Mouse (Mus musculus) heart, postnatal 36 days (tissue): ENCODE data around the gene Tsku. TPM values are rescaled to one million over a fixed set of nuclear protein-coding genes. Genes with fewer than 3 reads are reported as not detected.

Source experiments
- total RNA-seq, 2 experiments: library from RNA; stranded (reverse); gene quantifications; 2 replicates each; pipeline ENCODE4 v1.2.3; 2021

Gene Tsku
- total RNA-seq, 2 experiments from 2014 or later, result 2.8 to 3.2 TPM

Other genes starting within 250 kb of the Tsku start
- 1 to 10 TPM; 5.3 to 5.8 TPM for gene Myo7a, start 241.8 kb downstream of the Tsku start, total RNA-seq
- gene Omp, start 215.8 kb downstream of the Tsku start, total RNA-seq, result under 1 TPM in 1 of 2 experiments, not detected in 1; 0.11 TPM
- gene Capn5, start 183.1 kb downstream of the Tsku start, total RNA-seq, result 1 to 10 TPM; 2.4 to 2.6 TPM
- not detected for gene B3gnt6, start 161.8 kb downstream of the Tsku start, total RNA-seq
- 10 to 100 TPM; 12.8 to 13.5 TPM for gene Acer3, start 40.1 kb downstream of the Tsku start, total RNA-seq
- gene Gucy2d, start 79.1 kb upstream of the Tsku start, total RNA-seq, result under 1 TPM in 1 of 2 experiments, not detected in 1; 0.25 TPM
- 10 to 100 TPM; 14.6 to 15.8 TPM for gene Lrrc32, start 128.0 kb upstream of the Tsku start, total RNA-seq